Mouse (Mus musculus) bone marrow macrophage, adult 2 months (primary cell): ENCODE measurements around the gene Olfr815.

Source experiments
- CTCF ChIP-seq: IDR thresholded peaks from 2 replicates; pipeline ENCODE4 v1.5.1; 2012; ENCODE audit warnings: low read depth, mild to moderate bottlenecking, low read length, moderate library complexity
- POLR2A ChIP-seq: IDR thresholded peaks from 2 replicates; pipeline ENCODE4 v1.6.1; 2012; ENCODE audit warnings: mild to moderate bottlenecking, low read depth, low read length, borderline replicate concordance

GRCm38 (mm10) chr10:129885934-129886333, 19.7 kb downstream of the Olfr815 start:
- no peak for TF ChIP-seq POLR2A
- TF ChIP-seq CTCF: no peak
